Mouse (Mus musculus) E14TG2a.4 (cell line): ENCODE data around the gene Mrps18c.

Experiments used
- CTCF ChIP-seq: conservative IDR thresholded peaks from 2 replicates; pipeline ENCODE4 v1.5.1; 2014; ENCODE audit warnings: low read length
- POU5F1 ChIP-seq: IDR thresholded peaks from 2 replicates; pipeline ENCODE4 v1.6.1; 2014; ENCODE audit warnings: low read length, borderline replicate concordance

GRCm38 (mm10) chr5:100753407-100753806, 45.0 kb upstream of the Mrps18c start:
- TF ChIP-seq CTCF (no peak), POU5F1 (no peak)
